34 mouse cellular contexts compared by ENCODE assay signal in the genomic region with DNA sequence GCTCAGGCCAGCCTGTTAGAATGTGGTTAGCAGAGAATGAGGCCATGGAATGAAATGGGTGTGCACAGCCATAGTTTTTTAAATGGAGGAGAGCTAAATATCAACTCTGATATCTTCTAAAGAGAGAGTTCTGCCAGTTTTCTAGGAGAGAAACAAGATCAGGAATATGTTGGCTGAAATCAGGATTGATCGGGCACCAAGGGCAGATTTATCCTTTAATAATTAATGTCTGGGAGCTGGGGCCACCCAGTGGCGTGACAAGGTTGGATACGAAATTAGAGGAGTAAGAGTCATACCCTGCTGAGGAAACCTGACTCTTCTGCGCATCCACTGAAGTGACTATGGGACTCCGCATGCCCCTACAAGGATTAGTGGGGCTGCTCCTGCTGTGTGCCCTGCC. TPM values are rescaled to one million over a fixed set of nuclear protein-coding genes. Genes with fewer than 3 reads are reported as not detected.
"Had no signal": no experiment of that assay in that cellular context is flagged by ENCODE, and none has a peak within 500 bp of the region (broad histone marks: within the 10 kb centered on the region; RNA-seq: fewer than 3 reads in every experiment).

A gene (plus strand): TSS at position 302 of the 400 bp plus-strand sequence.

- ATAC-seq: forebrain, embryonic 13.5 days; forebrain, embryonic 14.5 days; forebrain, embryonic 15.5 days; forebrain, embryonic 16.5 days; forebrain, postnatal 0 days had no signal

- H3K36me3 ChIP-seq: embryonic facial prominence, embryonic 10.5 days; embryonic facial prominence, embryonic 12.5 days; embryonic facial prominence, embryonic 13.5 days; embryonic facial prominence, embryonic 15.5 days; forebrain, embryonic 10.5 days; forebrain, embryonic 12.5 days; forebrain, embryonic 15.5 days had no signal

- DNase-seq: cerebellum, adult 8-10 months; cerebellum, adult 9-10 months; cerebellum, adult 9-11 months; cerebellum, postnatal 10 days; cerebellum, postnatal 14 days; cerebellum, postnatal 25 days; cerebellum, postnatal 36 days; embryo, embryonic 11 days; forebrain, postnatal 0 days; gastrocnemius, adult 2 months; gastrocnemius, postnatal 10 days; gastrocnemius, postnatal 14 days; gastrocnemius, postnatal 25 days; gastrocnemius, postnatal 36 days; heart, adult 11 months; heart, adult 18-20 months; heart, adult 2 months had no signal

- H3K4me2 ChIP-seq: embryonic facial prominence, embryonic 12.5 days; embryonic facial prominence, embryonic 13.5 days; embryonic facial prominence, embryonic 15.5 days; forebrain, embryonic 12.5 days; forebrain, embryonic 13.5 days; forebrain, embryonic 15.5 days had no signal

- H3K9ac ChIP-seq: embryonic facial prominence, embryonic 12.5 days; embryonic facial prominence, embryonic 13.5 days; embryonic facial prominence, embryonic 15.5 days; forebrain, embryonic 12.5 days; forebrain, embryonic 13.5 days; forebrain, embryonic 15.5 days; forebrain, postnatal 0 days had no signal

- H3K4me1 ChIP-seq: embryonic facial prominence, embryonic 10.5 days; embryonic facial prominence, embryonic 12.5 days; embryonic facial prominence, embryonic 13.5 days; embryonic facial prominence, embryonic 15.5 days; forebrain, embryonic 10.5 days; forebrain, embryonic 12.5 days; forebrain, embryonic 13.5 days; forebrain, embryonic 15.5 days had no signal

- H3K4me3 ChIP-seq: embryonic facial prominence, embryonic 10.5 days; embryonic facial prominence, embryonic 12.5 days; embryonic facial prominence, embryonic 13.5 days; embryonic facial prominence, embryonic 15.5 days; erythroblast, embryonic 14.5 days; forebrain, embryonic 10.5 days; forebrain, embryonic 12.5 days; forebrain, embryonic 13.5 days; forebrain, embryonic 15.5 days; gastrocnemius, adult 2 months; heart, adult 2 months had no signal

- H3K9me3 ChIP-seq: embryonic facial prominence, embryonic 10.5 days; embryonic facial prominence, embryonic 12.5 days; embryonic facial prominence, embryonic 13.5 days; embryonic facial prominence, embryonic 15.5 days; forebrain, embryonic 10.5 days; forebrain, embryonic 12.5 days; forebrain, embryonic 13.5 days; forebrain, embryonic 15.5 days had no signal

- H3K27me3 ChIP-seq: embryonic facial prominence, embryonic 12.5 days; embryonic facial prominence, embryonic 13.5 days; embryonic facial prominence, embryonic 15.5 days; forebrain, embryonic 12.5 days; forebrain, embryonic 13.5 days; forebrain, embryonic 15.5 days had no signal

- H3K27ac ChIP-seq: embryonic facial prominence, embryonic 10.5 days; embryonic facial prominence, embryonic 12.5 days; embryonic facial prominence, embryonic 13.5 days; embryonic facial prominence, embryonic 15.5 days; forebrain, embryonic 10.5 days; forebrain, embryonic 12.5 days; forebrain, embryonic 13.5 days; forebrain, embryonic 15.5 days; gastrocnemius, adult 2 months; heart, adult 2 months had no signal

RNA-seq across cellular contexts. Expression of the gene that starts here (rescaled TPM):
- total RNA-seq: forebrain, postnatal 0 days; gastrocnemius, adult 8-10 months; gastrocnemius, postnatal 25 days; heart, adult 2 months had no signal
- polyA plus RNA-seq: cortical plate, adult 2 months; embryonic facial prominence, embryonic 10.5 days; embryonic facial prominence, embryonic 11.5 days; embryonic facial prominence, embryonic 12.5 days; embryonic facial prominence, embryonic 13.5 days; embryonic facial prominence, embryonic 14.5 days; embryonic facial prominence, embryonic 15.5 days; erythroblast, embryonic 14.5 days; forebrain, embryonic 10.5 days; forebrain, embryonic 11.5 days; forebrain, embryonic 12.5 days; forebrain, embryonic 13.5 days; forebrain, embryonic 14.5 days; forebrain, embryonic 15.5 days; forebrain, embryonic 16.5 days; forebrain, postnatal 0 days; frontal cortex, adult 2 months; heart, adult 2 months had no signal
